Mouse (Mus musculus) limb, embryonic 14.5 days (tissue): ENCODE measurements around the gene Cdk15. TPM values are rescaled to one million over a fixed set of nuclear protein-coding genes. Genes with fewer than 3 reads are reported as not detected.

ENCODE experiments used
- ATAC-seq: fragments of 200-750 bp; cut with Nextera tagmentation; 2 replicates; pipeline ENCODE4 v1.8.0; 2017; ENCODE audit warnings: low read depth, moderate number of reproducible peaks, moderate TSS enrichment; ENCODE audit not compliant: low FRiP score
- DNase-seq: peaks from one replicate; pipeline ENCODE4 v3.0.0-alpha.2; 2015; ENCODE audit warnings: low spot score
- H3K27ac ChIP-seq: fragments of 300-500 bp; sonication (generic); replicated peaks from 2 replicates; pipeline ENCODE4 v1.5.1; 2014; ENCODE audit warnings: low read depth, mild to moderate bottlenecking, low read length, moderate library complexity, mixed read lengths
- H3K27me3 ChIP-seq: fragments of 300-500 bp; sonication (generic); 2 replicates; pipeline ENCODE4 v1.6.1; 2014; ENCODE audit warnings: low read length, mixed read lengths; ENCODE audit not compliant: control insufficient read depth, insufficient read depth
- H3K36me3 ChIP-seq: fragments of 300-500 bp; sonication (generic); 2 replicates; pipeline ENCODE4 v1.6.1; 2014; ENCODE audit warnings: mild to moderate bottlenecking, low read length, moderate library complexity, mixed read lengths; ENCODE audit not compliant: control insufficient read depth, insufficient read depth
- H3K4me1 ChIP-seq: fragments of 300-500 bp; sonication (generic); 2 replicates; pipeline ENCODE4 v1.6.1; 2014; ENCODE audit warnings: antibody characterized with exemption, low read length, mixed read lengths; ENCODE audit not compliant: control insufficient read depth, insufficient read depth
- H3K4me2 ChIP-seq: fragments of 300-500 bp; sonication (generic); replicated peaks from 2 replicates; pipeline ENCODE4 v1.6.1; 2014; ENCODE audit warnings: low read depth, mild to moderate bottlenecking, low read length, moderate library complexity; ENCODE audit not compliant: severe bottlenecking
- H3K4me3 ChIP-seq: fragments of 300-500 bp; sonication (generic); replicated peaks from 2 replicates; pipeline ENCODE4 v1.5.1; 2014; ENCODE audit warnings: low read length
- H3K9ac ChIP-seq: fragments of 300-500 bp; sonication (generic); 2 replicates; pipeline ENCODE4 v1.6.1; 2014; ENCODE audit warnings: mild to moderate bottlenecking, low read depth, low read length, moderate library complexity; ENCODE audit not compliant: severe bottlenecking
- H3K9me3 ChIP-seq: fragments of 300-500 bp; sonication (generic); 2 replicates; pipeline ENCODE4 v1.6.1; 2016; ENCODE audit warnings: low read length; ENCODE audit not compliant: control insufficient read depth
- POLR2A ChIP-seq: fragments of 200-500 bp; IDR thresholded peaks from 2 replicates; pipeline ENCODE4 v1.8.0; 2012; ENCODE audit warnings: inconsistent platforms, mild to moderate bottlenecking, moderate library complexity, borderline replicate concordance; ENCODE audit not compliant: insufficient read depth, insufficient read length; ENCODE audit errors: extremely low read depth
- WGBS: fragments of 180-500 bp; shearing (Covaris S2); extraction: QIAGEN DNeasy Blood & Tissue Kit; methylation state at CpG from one replicate; pipeline ENCODE4 v1.1.7; 2014; 5-methylcytosine and 5-hydroxymethylcytosine counted together
- polyA plus RNA-seq, 2 experiments: library from polyadenylated mRNA; depleted of rRNA in 1 of 2; stranded (reverse) in 1 of 2; unstranded in 1 of 2; fragments of >200 nt; fragmentation: Nextera tagmentation in 1 of 2; extraction: Ambion mirVana in 1 of 2; gene quantifications; 2 replicates each; pipeline versions ENCODE4 v1.2.1 to v1.2.3; 2012 to 2014

Gene Cdk15
- polyA plus RNA-seq, 2 experiments: 0.34 to 0.48 TPM

- peak overlapping the region; percentile 18 for H3K4me3 ChIP-seq
- no peak for DNase-seq
These were observed 3.3 kb upstream of the Cdk15 start for GRCm38 (mm10) chr1:59253301-59253909.

GRCm38 (mm10) chr1:59257736-59258135, 1.0 kb downstream of the Cdk15 start:
- no peaks in the 10 kb centered on the region for H3K9me3 ChIP-seq
- ATAC-seq: no peak
- no peak overlapping the region for H3K27ac ChIP-seq
- H3K9ac ChIP-seq: no peak overlapping the region
- no peak overlapping the region for H3K4me2 ChIP-seq
- no peaks in the 10 kb centered on the region for H3K27me3 ChIP-seq
- H3K4me1 ChIP-seq: peaks cover 15% of the 10 kb centered on the region; the same call in 1 of the 2 replicates
- H3K4me3 ChIP-seq: no peak overlapping the region
- no peak for TF ChIP-seq POLR2A
- no peaks in the 10 kb centered on the region for H3K36me3 ChIP-seq
- DNase-seq: no peak
- WGBS: 16% methylated on average over 3 of the region's 3 CpGs

More at GRCm38 (mm10) chr1:59253301-59253909, 3.3 kb upstream of the Cdk15 start:
- Histone ChIP-seq H3K4me2 (peak overlapping the region; percentile 42), H3K9me3 (no peaks in the 10 kb centered on the region), H3K36me3 (no peaks in the 10 kb centered on the region), H3K27me3 (no peaks in the 10 kb centered on the region), H3K9ac (peak overlapping the region; percentile 12; the same call in 1 of the 2 replicates), H3K27ac (no peak overlapping the region), H3K4me1 (peaks cover 15% of the 10 kb centered on the region; the same call in 1 of the 2 replicates)
- no peak for TF ChIP-seq POLR2A
- no peak for ATAC-seq
- WGBS: 3% methylated on average over 15 of the region's 18 CpGs

- Histone ChIP-seq H3K9ac (no peak overlapping the region), H3K9me3 (no peaks in the 10 kb centered on the region), H3K4me3 (no peak overlapping the region), H3K4me1 (peaks cover 23% of the 10 kb centered on the region), H3K4me2 (no peak overlapping the region), H3K27ac (no peak overlapping the region), H3K27me3 (no peaks in the 10 kb centered on the region), H3K36me3 (no peaks in the 10 kb centered on the region)
- no peak for TF ChIP-seq POLR2A
- DNase-seq (no peak), ATAC-seq (no peak)
- WGBS: 34% methylated on average over 8 of the region's 8 CpGs
These were observed 12.2 kb downstream of the Cdk15 start for GRCm38 (mm10) chr1:59268931-59269330.

- DNase-seq: no peak
- Histone ChIP-seq H3K27ac (peak overlapping the region; percentile 80), H3K9ac (no peak overlapping the region), H3K4me3 (no peak overlapping the region), H3K4me2 (peak overlapping the region; percentile 31; the same call in 1 of the 2 replicates), H3K4me1 (peaks cover 23% of the 10 kb centered on the region), H3K27me3 (no peaks in the 10 kb centered on the region), H3K9me3 (no peaks in the 10 kb centered on the region), H3K36me3 (no peaks in the 10 kb centered on the region)
- no peak for ATAC-seq
- 57% methylated on average over 6 of the region's 6 CpGs for WGBS
- TF ChIP-seq POLR2A: no peak
These were observed 12.8 kb downstream of the Cdk15 start for GRCm38 (mm10) chr1:59269466-59269865.

GRCm38 (mm10) chr1:59269951-59270689, 13.4 kb downstream of the Cdk15 start:
- H3K9me3 ChIP-seq: no peaks in the 10 kb centered on the region
- no peaks in the 10 kb centered on the region for H3K27me3 ChIP-seq
- WGBS: 6% methylated on average over 20 of the region's 20 CpGs
- H3K27ac ChIP-seq: peak overlapping the region; percentile 80
- ATAC-seq: peak; percentile 93
- peak; percentile 91 for DNase-seq
- no peak for TF ChIP-seq POLR2A
- no peaks in the 10 kb centered on the region for H3K36me3 ChIP-seq
- no peak overlapping the region for H3K9ac ChIP-seq
- peak overlapping the region; percentile 31 for H3K4me2 ChIP-seq
- peaks cover 23% of the 10 kb centered on the region for H3K4me1 ChIP-seq
- H3K4me3 ChIP-seq: no peak overlapping the region
